Mouse (Mus musculus): ENCODE measurements around the gene Twist2. TPM values are rescaled to one million over a fixed set of nuclear protein-coding genes. Genes with fewer than 3 reads are reported as not detected.

Twist2 gene
- total and polyA plus RNA-seq, 2 experiments from 2014 or later, result 3.8 to 7.2 TPM

DNA sequence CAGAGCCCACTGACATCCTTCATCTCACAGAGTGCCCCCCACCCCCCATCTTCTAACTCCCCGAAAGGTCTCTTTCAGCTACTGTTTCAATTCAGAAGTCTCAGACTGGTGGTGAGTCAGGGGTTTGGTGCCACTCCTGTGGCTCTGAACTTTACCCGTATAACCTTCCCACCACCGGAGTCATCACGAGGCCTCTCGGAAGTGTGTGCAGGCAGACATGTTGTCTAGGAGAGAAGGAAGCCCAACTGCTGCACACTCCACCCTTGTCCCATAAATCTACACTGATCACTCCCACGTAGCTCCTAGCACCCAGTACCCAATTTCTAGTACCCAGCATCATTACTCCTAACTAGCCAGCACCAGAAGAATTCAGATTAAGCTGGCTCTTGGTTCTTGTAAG is 38.3 kb downstream of the Twist2 start:
- WGBS, result 92% methylated on average over 6 of the region's 6 CpGs
- Histone ChIP-seq H3K27ac (ENCODE audit: low read depth, low read length) (no peak overlapping the region), H3K4me1 (ENCODE audit: insufficient read depth, low read length) (no peaks in the 10 kb centered on the region), H3K27me3 (ENCODE audit: insufficient read depth, low read length) (no peaks in the 10 kb centered on the region), H3K9ac (replicated peaks; ENCODE audit: low read length, poor library complexity, severe bottlenecking) (no peak overlapping the region), H3K36me3 (ENCODE audit: insufficient read depth, low read length) (no peaks in the 10 kb centered on the region), H3K4me2 (ENCODE audit: low read depth, low read length, poor library complexity, severe bottlenecking) (no peak overlapping the region), H3K4me3 (ENCODE audit: low read depth, low read length) (no peak overlapping the region), H3K9me3 (ENCODE audit: low read length) (no peaks in the 10 kb centered on the region)
- ATAC-seq (ENCODE audit: low FRiP score) (no peak), DNase-seq (ENCODE audit: low spot score) (no peak)
- TF ChIP-seq CTCF (IDR thresholded peaks at IDR 0.05), result no peak

- H3K36me3 ChIP-seq (ENCODE audit: insufficient read depth, low read length), result no peaks in the 10 kb centered on the region
- no peaks in the 10 kb centered on the region for H3K9me3 ChIP-seq (ENCODE audit: low read length)
- no peaks in the 10 kb centered on the region for H3K27me3 ChIP-seq (ENCODE audit: insufficient read depth, low read length)
- H3K27ac ChIP-seq (ENCODE audit: low read depth, low read length), result no peak overlapping the region
- no peak for ATAC-seq (ENCODE audit: low FRiP score)
- DNase-seq (ENCODE audit: low spot score), result no peak
- H3K9ac ChIP-seq (replicated peaks; ENCODE audit: low read length, poor library complexity, severe bottlenecking), result no peak overlapping the region
- H3K4me2 ChIP-seq (ENCODE audit: low read depth, low read length, poor library complexity, severe bottlenecking), result no peak overlapping the region
- H3K4me3 ChIP-seq (ENCODE audit: low read depth, low read length), result no peak overlapping the region
- 79% methylated on average over 6 of the region's 6 CpGs for WGBS
- TF ChIP-seq CTCF (IDR thresholded peaks at IDR 0.05), result no peak
- no peaks in the 10 kb centered on the region for H3K4me1 ChIP-seq (ENCODE audit: insufficient read depth, low read length)
Observed at GRCm38 (mm10) chr1:91839979-91840378, 38.7 kb downstream of the Twist2 start.

DNA sequence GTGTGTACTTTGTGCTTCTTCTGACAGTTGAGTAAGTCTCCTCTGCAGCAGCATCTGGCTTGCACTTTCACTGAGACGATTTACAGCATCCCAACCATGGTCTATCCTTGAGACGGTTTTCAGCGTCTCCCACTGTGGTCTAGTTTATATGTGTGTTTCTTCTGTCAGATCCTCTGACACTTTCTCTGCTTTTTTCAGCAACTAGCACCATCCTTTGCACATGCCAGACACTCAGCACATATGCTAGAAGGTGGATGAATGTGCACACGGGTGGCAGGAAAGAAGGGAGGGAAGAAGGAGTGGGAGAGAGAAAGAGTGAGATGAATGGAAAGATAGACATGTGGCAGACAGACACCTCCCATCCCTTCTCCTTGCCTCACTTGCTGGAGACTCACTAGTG is 43.0 kb downstream of the Twist2 start:
- Histone ChIP-seq H3K4me3 (ENCODE audit: low read depth, low read length) (no peak overlapping the region), H3K9me3 (ENCODE audit: low read length) (no peaks in the 10 kb centered on the region), H3K9ac (replicated peaks; ENCODE audit: low read length, poor library complexity, severe bottlenecking) (no peak overlapping the region), H3K27me3 (ENCODE audit: insufficient read depth, low read length) (no peaks in the 10 kb centered on the region), H3K27ac (ENCODE audit: low read depth, low read length) (no peak overlapping the region), H3K36me3 (ENCODE audit: insufficient read depth, low read length) (no peaks in the 10 kb centered on the region), H3K4me2 (ENCODE audit: low read depth, low read length, poor library complexity, severe bottlenecking) (no peak overlapping the region), H3K4me1 (ENCODE audit: insufficient read depth, low read length) (no peaks in the 10 kb centered on the region)
- DNase-seq (ENCODE audit: low spot score) (no peak), ATAC-seq (ENCODE audit: low FRiP score) (no peak)
- no peak for TF ChIP-seq CTCF (IDR thresholded peaks at IDR 0.05)
- 75% methylated on average over 4 of the region's 4 CpGs for WGBS

DNA sequence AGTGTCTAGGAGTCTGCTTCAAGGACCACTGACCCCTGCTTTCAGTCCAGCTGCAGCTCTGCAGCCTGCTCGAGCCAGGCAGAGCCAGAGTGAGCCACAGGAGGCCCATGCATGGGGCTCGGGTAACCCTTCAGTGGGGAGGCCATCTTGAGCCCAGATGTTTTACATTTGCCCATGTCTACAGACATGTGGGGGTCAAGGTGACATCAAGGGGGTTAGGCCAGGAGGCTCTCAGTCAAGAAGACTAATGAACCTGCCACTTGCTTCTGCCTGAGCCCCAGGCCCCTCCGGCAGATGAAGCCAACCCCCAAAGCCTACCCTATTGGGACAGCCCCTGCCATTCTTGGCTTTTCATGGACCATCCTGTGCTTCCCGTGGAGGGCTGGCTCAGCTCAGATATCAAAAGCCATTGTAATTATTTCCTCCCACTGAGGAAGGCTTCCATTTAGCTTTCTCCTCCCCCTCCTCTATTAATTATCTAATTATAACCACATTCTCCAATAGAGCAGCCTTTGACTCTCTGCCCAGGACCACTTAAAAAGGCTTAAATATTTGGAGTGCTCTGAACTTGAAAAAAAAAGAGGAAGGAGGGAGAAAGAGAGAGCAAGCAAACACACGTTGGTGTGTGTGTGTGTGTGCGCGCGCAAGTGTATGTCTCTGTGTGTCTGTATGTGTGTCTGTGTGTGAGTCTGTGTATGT is 43.6 kb downstream of the Twist2 start:
- Histone ChIP-seq H3K9ac (replicated peaks; ENCODE audit: low read length, poor library complexity, severe bottlenecking) (no peak overlapping the region), H3K27me3 (ENCODE audit: insufficient read depth, low read length) (no peaks in the 10 kb centered on the region), H3K27ac (ENCODE audit: low read depth, low read length) (no peak overlapping the region), H3K4me3 (ENCODE audit: low read depth, low read length) (no peak overlapping the region), H3K4me2 (ENCODE audit: low read depth, low read length, poor library complexity, severe bottlenecking) (no peak overlapping the region), H3K4me1 (ENCODE audit: insufficient read depth, low read length) (no peaks in the 10 kb centered on the region), H3K36me3 (ENCODE audit: insufficient read depth, low read length) (no peaks in the 10 kb centered on the region), H3K9me3 (ENCODE audit: low read length) (no peaks in the 10 kb centered on the region)
- WGBS, result 59% methylated on average over 8 of the region's 8 CpGs
- TF ChIP-seq CTCF (IDR thresholded peaks at IDR 0.05), result no peak
- ATAC-seq (ENCODE audit: low FRiP score) (no peak), DNase-seq (ENCODE audit: low spot score) (no peak)

DNA sequence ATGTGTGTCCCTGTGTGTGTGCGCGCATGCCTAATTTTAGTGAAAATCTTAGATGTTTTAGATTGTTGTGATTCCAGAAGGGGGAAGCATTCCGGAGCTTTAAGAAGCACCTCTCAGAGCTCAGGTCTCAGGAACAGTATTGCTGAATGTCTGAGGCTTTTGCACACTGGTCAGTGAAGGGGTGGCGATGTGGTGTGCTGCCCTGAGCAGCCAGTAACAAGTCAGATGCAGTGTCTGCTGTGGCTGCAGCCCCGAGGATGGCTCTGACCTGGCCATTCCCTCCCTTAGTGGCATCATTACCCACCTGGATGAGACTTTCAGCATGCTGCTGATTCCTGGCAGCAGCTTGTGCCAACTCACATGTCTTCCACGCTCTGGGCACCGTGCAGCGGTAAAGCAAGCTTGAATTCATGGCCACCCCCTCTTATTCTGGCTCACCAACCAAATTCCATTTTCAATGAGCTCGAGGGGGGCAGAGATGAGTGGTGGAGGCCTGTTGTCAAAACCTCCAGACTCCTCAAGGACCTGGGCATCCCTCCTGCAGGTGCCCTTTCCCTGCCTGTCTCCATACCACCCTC is 44.2 kb downstream of the Twist2 start:
- DNase-seq (ENCODE audit: low spot score) (no peak), ATAC-seq (ENCODE audit: low FRiP score) (no peak)
- H3K36me3 ChIP-seq (ENCODE audit: insufficient read depth, low read length), result no peaks in the 10 kb centered on the region
- H3K4me3 ChIP-seq (ENCODE audit: low read depth, low read length), result no peak overlapping the region
- no peak overlapping the region for H3K4me2 ChIP-seq (ENCODE audit: low read depth, low read length, poor library complexity, severe bottlenecking)
- 77% methylated on average over 9 of the region's 9 CpGs for WGBS
- H3K27ac ChIP-seq (ENCODE audit: low read depth, low read length), result no peak overlapping the region
- H3K9me3 ChIP-seq (ENCODE audit: low read length), result no peaks in the 10 kb centered on the region
- no peak overlapping the region for H3K9ac ChIP-seq (replicated peaks; ENCODE audit: low read length, poor library complexity, severe bottlenecking)
- H3K4me1 ChIP-seq (ENCODE audit: insufficient read depth, low read length), result no peaks in the 10 kb centered on the region
- no peak for TF ChIP-seq CTCF (IDR thresholded peaks at IDR 0.05)
- no peaks in the 10 kb centered on the region for H3K27me3 ChIP-seq (ENCODE audit: insufficient read depth, low read length)

- no peaks in the 10 kb centered on the region for H3K4me1 ChIP-seq (ENCODE audit: insufficient read depth, low read length)
- WGBS, result 85% methylated on average over 7 of the region's 7 CpGs
- no peaks in the 10 kb centered on the region for H3K9me3 ChIP-seq (ENCODE audit: low read length)
- no peak overlapping the region for H3K4me3 ChIP-seq (ENCODE audit: low read depth, low read length)
- ATAC-seq (ENCODE audit: low FRiP score) (no peak), DNase-seq (ENCODE audit: low spot score) (no peak)
- no peak overlapping the region for H3K9ac ChIP-seq (replicated peaks; ENCODE audit: low read length, poor library complexity, severe bottlenecking)
- no peak overlapping the region for H3K4me2 ChIP-seq (ENCODE audit: low read depth, low read length, poor library complexity, severe bottlenecking)
- TF ChIP-seq CTCF (IDR thresholded peaks at IDR 0.05), result no peak
- H3K27me3 ChIP-seq (ENCODE audit: insufficient read depth, low read length), result no peaks in the 10 kb centered on the region
- no peak overlapping the region for H3K27ac ChIP-seq (ENCODE audit: low read depth, low read length)
- H3K36me3 ChIP-seq (ENCODE audit: insufficient read depth, low read length), result no peaks in the 10 kb centered on the region
Observed at GRCm38 (mm10) chr1:91851300-91851699, 50.0 kb downstream of the Twist2 start.
